Mouse (Mus musculus) forebrain, embryonic 15.5 days (tissue): ENCODE measurements around the gene 4930522L14Rik. TPM values are rescaled to one million over a fixed set of nuclear protein-coding genes. Genes with fewer than 3 reads are reported as not detected.

ENCODE experiments used
- polyA plus RNA-seq: library from polyadenylated mRNA; unstranded; fragments of >200 nt; fragmentation: Nextera tagmentation; extraction: Ambion mirVana; gene quantifications from 2 replicates; pipeline ENCODE4 v1.2.1, GENCODE M21; 2015

4930522L14Rik gene
- polyA plus RNA-seq, 1 experiment from 2014 or later, result 5.2 TPM

Other genes with a start within 250 kb of the 4930522L14Rik start
- 10.5 and 11.3 TPM in 2 replicates for gene Crlf2, start 192.9 kb downstream of the 4930522L14Rik start, polyA plus RNA-seq
- 1.3 and 1.8 TPM in 2 replicates for gene 5430403G16Rik, start 60.8 kb downstream of the 4930522L14Rik start, polyA plus RNA-seq
- 0.43 and 0.61 TPM in 2 replicates for gene Gm15446, start 171.5 kb upstream of the 4930522L14Rik start, polyA plus RNA-seq
- 27.7 and 30.3 TPM in 2 replicates for gene Zfp932, start 244.6 kb upstream of the 4930522L14Rik start, polyA plus RNA-seq